Mouse (Mus musculus) brain, embryonic 14.5 days (tissue): ENCODE data around the gene Ccl28.

ENCODE experiments used
- CTCF ChIP-seq: fragments of 200-500 bp; IDR thresholded peaks from 2 replicates; pipeline ENCODE4 v1.5.1; 2012; ENCODE audit warnings: inconsistent platforms, mild to moderate bottlenecking, moderate library complexity, borderline replicate concordance; ENCODE audit not compliant: insufficient read depth, insufficient read length; ENCODE audit errors: extremely low read depth
- POLR2A ChIP-seq: fragments of 200-500 bp; IDR thresholded peaks from 2 replicates; pipeline ENCODE4 v1.6.1; 2012; ENCODE audit warnings: mild to moderate bottlenecking, inconsistent platforms, borderline replicate concordance; ENCODE audit not compliant: poor library complexity, insufficient read depth, insufficient read length, severe bottlenecking; ENCODE audit errors: extremely low read depth

- TF ChIP-seq CTCF = no peak
- no peak for TF ChIP-seq POLR2A
Measured at GRCm38 (mm10) chr13:119678794-119679193, 55.2 kb downstream of the Ccl28 start.
